Mouse (Mus musculus) left cerebral cortex, postnatal 25 days (tissue): Measurements from ENCODE around the gene Tcap. TPM values are rescaled to one million over a fixed set of nuclear protein-coding genes. Genes with fewer than 3 reads are reported as not detected.

Source experiments
- total RNA-seq, 2 experiments: library from RNA; stranded (reverse); gene quantifications; 2 replicates each; pipeline ENCODE4 v1.2.3; 2021

The Tcap gene
- total RNA-seq, 2 experiments from 2014 or later = 9.3 to 11.6 TPM

Other genes with a start within 250 kb of the Tcap start
- 10 to 100 TPM; 35.5 to 39.4 TPM for gene Fbxl20, start 233.4 kb upstream of the Tcap start, total RNA-seq
- gene Med1, start 190.5 kb upstream of the Tcap start, total RNA-seq = 10 to 100 TPM; 49.6 to 49.7 TPM
- 10 to 100 TPM; 35.2 to 38.8 TPM for gene Cdk12, start 180.8 kb upstream of the Tcap start, total RNA-seq
- gene Neurod2, start 54.2 kb upstream of the Tcap start, total RNA-seq = 10 to 100 TPM; 57.3 to 64.3 TPM
- 100 to 1,000 TPM; 141 to 380 TPM for gene Ppp1r1b, start 35.4 kb upstream of the Tcap start, total RNA-seq
- 10 to 100 TPM; 34.1 to 36.8 TPM for gene Stard3, start 25.4 kb upstream of the Tcap start, total RNA-seq
- gene Pnmt, start 2.6 kb downstream of the Tcap start, total RNA-seq = under 1 TPM; 0.39 to 0.73 TPM
- 10 to 100 TPM; 10.1 to 11.3 TPM for gene Pgap3, start 16.7 kb downstream of the Tcap start, total RNA-seq
- 1 to 10 TPM; 1.8 to 2.4 TPM for gene Erbb2, start 28.7 kb downstream of the Tcap start, total RNA-seq
- 100 to 1,000 TPM; 119 to 120 TPM for gene Mien1, start 55.2 kb downstream of the Tcap start, total RNA-seq
- 1 to 10 TPM; 2.4 to 2.7 TPM for gene Grb7, start 62.6 kb downstream of the Tcap start, total RNA-seq
- under 1 TPM in 1 of 2 experiments, not detected in 1; 0.78 TPM for gene Ikzf3, start 162.2 kb downstream of the Tcap start, total RNA-seq
- gene Zpbp2, start 167.3 kb downstream of the Tcap start, total RNA-seq = not detected
- gene Ormdl3, start 203.6 kb downstream of the Tcap start, total RNA-seq = 10 to 100 TPM; 48.9 TPM
- gene Lrrc3c, start 214.5 kb downstream of the Tcap start, total RNA-seq = not detected
- gene Gm12355, start 241.8 kb downstream of the Tcap start, total RNA-seq = 10 to 100 TPM; 11.6 to 14.0 TPM
- not detected for gene Gsdma3, start 242.5 kb downstream of the Tcap start, total RNA-seq